Mouse (Mus musculus): Measurements from ENCODE around the gene Gm44502.

Gene Gm44502

GRCm38 (mm10) chr15:89372068-89372467 lies 57.4 kb downstream of the Gm44502 start:
- peak in 1 of 2 experiments; percentile 29 for DNase-seq (ENCODE audit: inconsistent age in 2 of 2, low spot score in 1 of 2)
